Mouse (Mus musculus) cerebellum, adult 2 months (tissue): ENCODE results near the gene Tns1.

Source experiments
- CTCF ChIP-seq: fragments of 200-500 bp; IDR thresholded peaks from 2 replicates; pipeline ENCODE4 v1.5.1; 2011; ENCODE audit warnings: low read depth, mild to moderate bottlenecking, control low read depth, low read length, moderate library complexity, borderline replicate concordance; ENCODE audit not compliant: insufficient read depth
- POLR2A ChIP-seq: fragments of 200-500 bp; IDR thresholded peaks from 2 replicates; pipeline ENCODE4 v1.6.1; 2011; ENCODE audit warnings: low read length, control low read depth, borderline replicate concordance; ENCODE audit not compliant: insufficient read depth

- TF ChIP-seq CTCF = no peak
- no peak for TF ChIP-seq POLR2A
Observed at GRCm38 (mm10) chr1:74025227-74025626, 99.0 kb downstream of the Tns1 start.
